Mouse (Mus musculus) hindbrain, embryonic 14.5 days (tissue): ENCODE measurements around the gene Tm7sf2. TPM values are rescaled to one million over a fixed set of nuclear protein-coding genes. Genes with fewer than 3 reads are reported as not detected.

Experiments used
- ATAC-seq: fragments of 200-750 bp; cut with Nextera tagmentation; 2 replicates; pipeline ENCODE4 v1.8.0; 2017; ENCODE audit warnings: moderate number of reproducible peaks, mild to moderate bottlenecking, moderate TSS enrichment, moderate library complexity; ENCODE audit not compliant: low FRiP score
- DNase-seq: peaks from one replicate; pipeline ENCODE4 v3.0.0-alpha.2; 2015; ENCODE audit warnings: low spot score
- H3K27ac ChIP-seq: fragments of 300-500 bp; sonication (generic); 2 replicates; pipeline ENCODE4 v1.5.1; 2014; ENCODE audit warnings: mild to moderate bottlenecking, moderate library complexity
- H3K27me3 ChIP-seq: fragments of 300-500 bp; sonication (generic); 2 replicates; pipeline ENCODE4 v1.6.1; 2014; ENCODE audit warnings: mild to moderate bottlenecking, low read length, mixed read lengths; ENCODE audit not compliant: control insufficient read depth, insufficient read depth
- H3K36me3 ChIP-seq: fragments of 300-500 bp; sonication (generic); replicated peaks from 2 replicates; pipeline ENCODE4 v1.6.1; 2014; ENCODE audit not compliant: control insufficient read depth, insufficient read depth
- H3K4me1 ChIP-seq: fragments of 300-500 bp; sonication (generic); replicated peaks from 2 replicates; pipeline ENCODE4 v1.6.1; 2014; ENCODE audit warnings: antibody characterized with exemption, low read length, mixed read lengths; ENCODE audit not compliant: control insufficient read depth, insufficient read depth
- H3K4me2 ChIP-seq: fragments of 300-500 bp; sonication (generic); replicated peaks from 2 replicates; pipeline ENCODE4 v1.6.1; 2014; ENCODE audit warnings: mild to moderate bottlenecking, moderate library complexity
- H3K4me3 ChIP-seq: fragments of 300-500 bp; sonication (generic); replicated peaks from 2 replicates; pipeline ENCODE4 v1.5.1; 2014; ENCODE audit warnings: mild to moderate bottlenecking, low read length
- H3K9ac ChIP-seq: fragments of 300-500 bp; sonication (generic); 2 replicates; pipeline ENCODE4 v1.6.1; 2014
- H3K9me3 ChIP-seq: fragments of 300-500 bp; sonication (generic); 2 replicates; pipeline ENCODE4 v1.6.1; 2016; ENCODE audit warnings: low read length; ENCODE audit not compliant: control insufficient read depth
- WGBS: fragments of 180-500 bp; shearing (Covaris S2); extraction: QIAGEN DNeasy Blood & Tissue Kit; methylation state at CpG from one replicate; pipeline ENCODE4 v1.1.7; 2014; 5-methylcytosine and 5-hydroxymethylcytosine counted together
- polyA plus RNA-seq: library from polyadenylated mRNA; unstranded; fragments of >200 nt; fragmentation: Nextera tagmentation; extraction: Ambion mirVana; gene quantifications from 2 replicates; pipeline ENCODE4 v1.2.1, GENCODE M21; 2014

Tm7sf2 gene
- 58.9 and 59.8 TPM in 2 replicates for polyA plus RNA-seq

- Histone ChIP-seq H3K4me3 (peak within 1 kb of the TSS; percentile 57), H3K9ac (peak within 1 kb of the TSS; percentile 83), H3K27me3 (no peaks in the 10 kb centered on the region), H3K4me2 (peak within 1 kb of the TSS; percentile 95), H3K4me1 (peaks cover 19% of the 10 kb centered on the region), H3K36me3 (peaks cover 38% of the 10 kb centered on the region), H3K9me3 (no peaks in the 10 kb centered on the region), H3K27ac (peak within 1 kb of the TSS; percentile 92)
- DNase-seq: peak; percentile 85
- peak; percentile 92 for ATAC-seq
- WGBS: 11% methylated on average over 33 of the region's 33 CpGs
Observed at GRCm38 (mm10) chr19:6067724-6068415, at the start of gene Tm7sf2. Tm7sf2 (minus strand) TSS chr19:6068373.

GRCm38 (mm10) chr19:6117346-6117985 is 49.3 kb upstream of the Tm7sf2 start:
- Histone ChIP-seq H3K4me1 (peaks cover 23% of the 10 kb centered on the region; the same call in 1 of the 2 replicates), H3K9ac (peak overlapping the region; percentile 87), H3K9me3 (no peaks in the 10 kb centered on the region), H3K27ac (peak overlapping the region; percentile 92), H3K36me3 (peaks cover 51% of the 10 kb centered on the region), H3K4me2 (peak overlapping the region; percentile 94), H3K4me3 (peak overlapping the region; percentile 90), H3K27me3 (no peaks in the 10 kb centered on the region)
- no peak for ATAC-seq
- 6% methylated on average over 30 of the region's 32 CpGs for WGBS
- no peak for DNase-seq

- H3K4me2 ChIP-seq: peak overlapping the region; percentile 94
- H3K4me3 ChIP-seq: no peak overlapping the region
- no peaks in the 10 kb centered on the region for H3K27me3 ChIP-seq
- H3K27ac ChIP-seq: no peak overlapping the region
- DNase-seq (no peak), ATAC-seq (no peak)
- H3K9me3 ChIP-seq: no peaks in the 10 kb centered on the region
- WGBS: 94% methylated on average over 15 of the region's 15 CpGs
- H3K36me3 ChIP-seq: peaks cover 43% of the 10 kb centered on the region
- H3K9ac ChIP-seq: peak overlapping the region; percentile 87; the same call in 1 of the 2 replicates
- peaks cover 23% of the 10 kb centered on the region; the same call in 1 of the 2 replicates for H3K4me1 ChIP-seq
Observed at GRCm38 (mm10) chr19:6116113-6116850, 48.1 kb upstream of the Tm7sf2 start.

- Histone ChIP-seq H3K4me1 (peaks cover 12% of the 10 kb centered on the region; the same call in 1 of the 2 replicates), H3K4me2 (no peak overlapping the region), H3K4me3 (no peak overlapping the region), H3K9me3 (no peaks in the 10 kb centered on the region), H3K36me3 (peaks cover 35% of the 10 kb centered on the region), H3K27me3 (no peaks in the 10 kb centered on the region), H3K9ac (no peak overlapping the region), H3K27ac (no peak overlapping the region)
- DNase-seq: no peak
- ATAC-seq: no peak
- WGBS: 58% methylated on average over 6 of the region's 6 CpGs
Observed at GRCm38 (mm10) chr19:6113116-6113515, 44.9 kb upstream of the Tm7sf2 start.

GRCm38 (mm10) chr19:6105586-6105985 is 37.4 kb upstream of the Tm7sf2 start, which contains the start of gene Naaladl1:
Naaladl1 (plus strand) TSS chr19:6105782.
- ATAC-seq: no peak
- H3K4me3 ChIP-seq: no peak within 1 kb of the TSS
- DNase-seq: no peak
- H3K9me3 ChIP-seq: no peaks in the 10 kb centered on the region
- 83% methylated on average over 7 of the region's 7 CpGs for WGBS
- H3K9ac ChIP-seq: no peak within 1 kb of the TSS; the same call in 1 of the 2 replicates
- H3K27ac ChIP-seq: no peak within 1 kb of the TSS
- no peaks in the 10 kb centered on the region for H3K27me3 ChIP-seq
- no peaks in the 10 kb centered on the region for H3K36me3 ChIP-seq
- H3K4me2 ChIP-seq: no peak within 1 kb of the TSS
- H3K4me1 ChIP-seq: no peaks in the 10 kb centered on the region

- ATAC-seq: no peak
- Histone ChIP-seq H3K9me3 (no peaks in the 10 kb centered on the region), H3K4me3 (no peak overlapping the region), H3K27ac (no peak overlapping the region), H3K27me3 (no peaks in the 10 kb centered on the region), H3K4me2 (no peak overlapping the region), H3K36me3 (no peaks in the 10 kb centered on the region), H3K4me1 (no peaks in the 10 kb centered on the region), H3K9ac (no peak overlapping the region)
- WGBS: 88% methylated on average over 4 of the region's 4 CpGs
- no peak for DNase-seq
Observed at GRCm38 (mm10) chr19:6104476-6104875, 36.3 kb upstream of the Tm7sf2 start.

- no peak overlapping the region for H3K9ac ChIP-seq
- no peak overlapping the region for H3K4me2 ChIP-seq
- DNase-seq (no peak), ATAC-seq (no peak)
- no peak overlapping the region for H3K27ac ChIP-seq
- WGBS: 81% methylated on average over 6 of the region's 6 CpGs
- H3K9me3 ChIP-seq: no peaks in the 10 kb centered on the region
- H3K36me3 ChIP-seq: no peaks in the 10 kb centered on the region
- H3K4me3 ChIP-seq: no peak overlapping the region
- no peaks in the 10 kb centered on the region for H3K27me3 ChIP-seq
- H3K4me1 ChIP-seq: no peaks in the 10 kb centered on the region
Observed at GRCm38 (mm10) chr19:6102169-6102853, 34.1 kb upstream of the Tm7sf2 start.

GRCm38 (mm10) chr19:6101186-6101585 is 33.0 kb upstream of the Tm7sf2 start:
- H3K27me3 ChIP-seq: no peaks in the 10 kb centered on the region
- ATAC-seq (no peak), DNase-seq (no peak)
- no peaks in the 10 kb centered on the region for H3K4me1 ChIP-seq
- H3K9ac ChIP-seq: no peak overlapping the region
- no peak overlapping the region for H3K4me3 ChIP-seq
- no peak overlapping the region for H3K4me2 ChIP-seq
- H3K36me3 ChIP-seq: no peaks in the 10 kb centered on the region
- no peaks in the 10 kb centered on the region for H3K9me3 ChIP-seq
- 50% methylated on average over 6 of the region's 6 CpGs for WGBS
- no peak overlapping the region for H3K27ac ChIP-seq
